Mouse (Mus musculus) neural tube, embryonic 14.5 days (tissue): ENCODE measurements around the gene Abcb6. TPM values are rescaled to one million over a fixed set of nuclear protein-coding genes. Genes with fewer than 3 reads are reported as not detected.

Experiments
- ATAC-seq: fragments of 200-750 bp; cut with Nextera tagmentation; 2 replicates; pipeline ENCODE4 v1.8.0; 2017; ENCODE audit warnings: low read depth, mild to moderate bottlenecking, moderate TSS enrichment, moderate library complexity
- H3K27ac ChIP-seq: fragments of 300-500 bp; sonication (generic); 2 replicates; pipeline ENCODE4 v1.5.1; 2014; ENCODE audit warnings: low read depth, mild to moderate bottlenecking, control low read depth, low read length, moderate library complexity, mixed read lengths
- H3K27me3 ChIP-seq: fragments of 300-500 bp; sonication (generic); 2 replicates; pipeline ENCODE4 v1.6.1; 2014; ENCODE audit warnings: low read length; ENCODE audit not compliant: control insufficient read depth, insufficient read depth
- H3K36me3 ChIP-seq: fragments of 300-500 bp; sonication (generic); 2 replicates; pipeline ENCODE4 v1.6.1; 2014; ENCODE audit warnings: low read length, mixed read lengths; ENCODE audit not compliant: control insufficient read depth, insufficient read depth
- H3K4me1 ChIP-seq: fragments of 300-500 bp; sonication (generic); 2 replicates; pipeline ENCODE4 v1.6.1; 2014; ENCODE audit warnings: low read length; ENCODE audit not compliant: control insufficient read depth, insufficient read depth
- H3K4me2 ChIP-seq: fragments of 300-500 bp; sonication (generic); 2 replicates; pipeline ENCODE4 v1.6.1; 2014; ENCODE audit warnings: mild to moderate bottlenecking, low read depth, low read length, control low read depth
- H3K4me3 ChIP-seq: fragments of 300-500 bp; sonication (generic); 2 replicates; pipeline ENCODE4 v1.5.1; 2014; ENCODE audit warnings: low read depth, low read length, control low read depth, mixed read lengths
- H3K9ac ChIP-seq: fragments of 300-500 bp; sonication (generic); replicated peaks from 2 replicates; pipeline ENCODE4 v1.6.1; 2014; ENCODE audit warnings: low read depth, mild to moderate bottlenecking, control low read depth, low read length, mixed read lengths
- H3K9me3 ChIP-seq: fragments of 300-500 bp; sonication (generic); 2 replicates; pipeline ENCODE4 v1.6.1; 2016; ENCODE audit warnings: low read length; ENCODE audit not compliant: control insufficient read depth
- WGBS: fragments of 180-500 bp; shearing (Covaris S2); extraction: QIAGEN DNeasy Blood & Tissue Kit; methylation state at CpG from one replicate; pipeline ENCODE4 v1.1.7; 2014; 5-methylcytosine and 5-hydroxymethylcytosine counted together
- polyA plus RNA-seq: library from polyadenylated mRNA; unstranded; fragments of >200 nt; fragmentation: Nextera tagmentation; extraction: Ambion mirVana; gene quantifications from 2 replicates; pipeline ENCODE4 v1.2.1, GENCODE M21; 2014

The Abcb6 gene
- polyA plus RNA-seq, 1 experiment from 2014 or later, result 38.3 TPM

DNA sequence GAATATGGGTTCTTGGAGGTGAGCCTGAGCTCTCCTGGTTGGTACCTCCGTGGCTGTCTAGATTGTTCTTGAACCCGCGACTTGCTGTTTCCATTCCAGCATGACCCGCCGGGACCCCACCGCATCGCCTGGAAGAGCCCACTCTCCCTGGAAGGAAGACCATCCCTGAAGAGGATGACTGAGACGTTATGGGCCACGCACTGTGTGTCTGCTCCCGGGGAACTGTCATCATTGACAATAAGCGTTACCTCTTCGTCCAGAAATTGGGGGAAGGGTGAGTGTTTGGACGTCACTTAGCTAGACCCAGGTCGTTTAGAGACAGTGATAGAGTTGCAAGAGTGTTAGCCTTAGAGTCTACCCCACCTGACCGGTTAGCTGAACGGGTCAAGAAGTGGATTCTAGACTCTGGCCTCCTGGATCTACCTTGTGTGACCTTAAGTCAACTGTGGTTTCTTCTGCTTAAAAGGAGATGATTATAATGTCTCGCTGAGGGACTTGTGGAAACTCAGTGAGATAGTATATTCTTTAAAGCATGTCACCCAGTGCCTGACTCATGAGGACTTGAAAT lies 31.0 kb upstream of the Abcb6 start:
- Histone ChIP-seq H3K4me1 (peaks cover 17% of the 10 kb centered on the region; the same call in 1 of the 2 replicates), H3K9ac (peak overlapping the region; percentile 88), H3K27me3 (no peaks in the 10 kb centered on the region), H3K27ac (no peak overlapping the region), H3K4me2 (peak overlapping the region; percentile 95), H3K36me3 (peaks cover 18% of the 10 kb centered on the region), H3K4me3 (peak overlapping the region; percentile 94), H3K9me3 (no peaks in the 10 kb centered on the region)
- peak; percentile 13; the same call in 1 of the 2 replicates for ATAC-seq
- WGBS, result 14% methylated on average over 17 of the region's 17 CpGs

DNA sequence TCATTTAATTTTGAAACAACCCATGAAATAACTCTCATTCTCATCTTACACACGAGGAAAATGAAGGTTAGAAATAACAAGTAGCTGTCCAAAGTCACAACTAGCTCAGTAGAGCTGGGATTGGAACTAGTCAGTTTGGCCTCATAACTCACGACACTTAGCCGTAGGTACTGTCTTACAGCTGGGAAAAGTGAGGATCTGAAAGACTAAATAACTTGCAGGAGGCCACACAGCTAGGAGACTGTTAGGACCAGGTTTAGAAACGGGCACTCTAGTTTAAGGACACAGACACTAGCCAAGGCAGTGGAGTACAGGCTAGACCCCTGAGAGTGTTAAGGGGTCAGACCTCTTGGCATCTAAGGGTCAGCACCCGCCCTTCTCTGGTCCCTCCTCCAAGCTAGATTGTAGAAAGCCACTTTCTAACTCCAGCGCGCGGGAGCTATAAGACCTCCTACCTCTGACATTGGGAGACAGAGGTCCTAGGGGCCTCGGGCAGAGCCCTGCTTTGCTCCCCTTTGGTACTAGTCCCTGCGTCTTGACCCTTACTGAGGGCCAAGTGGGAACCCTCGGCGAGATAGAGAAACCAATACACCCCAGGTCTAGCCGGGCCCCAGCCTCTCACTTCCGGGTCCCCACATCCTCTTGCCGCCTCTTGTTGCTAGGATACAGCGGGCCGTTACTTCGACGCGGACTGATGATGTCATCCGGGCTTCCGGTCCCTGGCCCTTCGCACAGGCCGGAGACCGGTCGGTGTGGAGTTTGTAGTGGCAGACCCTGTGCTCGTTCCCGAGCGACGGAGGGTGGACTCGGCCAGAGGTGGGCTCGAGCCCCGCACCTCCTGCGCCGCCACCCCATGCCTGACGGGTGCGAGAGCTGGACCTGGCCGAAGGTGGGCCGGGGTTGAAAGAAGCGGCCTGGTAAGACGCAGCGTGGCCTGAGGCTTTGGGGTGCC lies 30.2 kb upstream of the Abcb6 start, which contains the start of the genes Glb1l and Stk16:
TSS of gene Glb1l (minus strand) at position 678 of the 952 bp plus-strand sequence.
TSS of gene Stk16 (plus strand) at position 703 of the 952 bp plus-strand sequence.
- Histone ChIP-seq H3K9me3 (no peaks in the 10 kb centered on the region), H3K4me3 (peak within 1 kb of the TSS; percentile 94), H3K4me2 (peak within 1 kb of the TSS; percentile 95), H3K27me3 (no peaks in the 10 kb centered on the region), H3K27ac (0 out of 2 replicates have a peak within 1 kb of the TSS, but pooled peaks have one; percentile 39), H3K9ac (peak within 1 kb of the TSS; percentile 88), H3K4me1 (peaks cover 17% of the 10 kb centered on the region; the same call in 1 of the 2 replicates), H3K36me3 (peaks cover 18% of the 10 kb centered on the region)
- 7% methylated on average over 42 of the region's 42 CpGs for WGBS
- peak; percentile 95 for ATAC-seq

GRCm38 (mm10) chr1:75208967-75209678 lies 28.9 kb upstream of the Abcb6 start:
- peak overlapping the region; percentile 25; the same call in 1 of the 2 replicates for H3K9ac ChIP-seq
- H3K9me3 ChIP-seq, result no peaks in the 10 kb centered on the region
- 16% methylated on average over 34 of the region's 34 CpGs for WGBS
- no peak overlapping the region for H3K27ac ChIP-seq
- H3K27me3 ChIP-seq, result no peaks in the 10 kb centered on the region
- peaks cover 8% of the 10 kb centered on the region for H3K36me3 ChIP-seq
- peak overlapping the region; percentile 20 for H3K4me3 ChIP-seq
- peak overlapping the region; percentile 32 for H3K4me2 ChIP-seq
- H3K4me1 ChIP-seq, result peaks cover 17% of the 10 kb centered on the region; the same call in 1 of the 2 replicates
- ATAC-seq, result no peak

DNA sequence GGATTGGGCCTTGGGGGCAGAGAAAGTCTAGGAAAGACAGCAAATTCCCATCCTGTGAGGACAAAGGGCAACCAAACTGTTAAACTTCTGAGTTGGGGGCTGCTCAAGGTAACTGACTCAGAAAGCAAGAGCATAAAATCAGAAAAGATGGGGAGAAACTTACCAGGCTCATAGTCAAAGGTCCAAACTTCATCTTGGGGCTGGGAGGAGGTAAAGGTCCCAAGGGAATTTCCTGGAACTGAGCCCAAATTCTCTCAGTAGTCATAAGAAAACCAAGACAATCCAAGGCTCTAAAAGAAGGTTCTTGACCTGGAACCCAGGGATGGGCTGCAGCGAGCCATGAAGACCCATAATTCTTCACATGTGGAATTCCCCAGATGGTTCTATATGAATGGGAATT lies 21.0 kb upstream of the Abcb6 start:
- H3K4me1 ChIP-seq, result no peaks in the 10 kb centered on the region
- no peak for ATAC-seq
- H3K4me2 ChIP-seq, result no peak overlapping the region
- peaks cover 26% of the 10 kb centered on the region; the same call in 1 of the 2 replicates for H3K36me3 ChIP-seq
- WGBS, result 85% methylated on average over 1 of the region's 1 CpGs
- H3K27ac ChIP-seq, result no peak overlapping the region
- no peaks in the 10 kb centered on the region for H3K27me3 ChIP-seq
- H3K9me3 ChIP-seq, result no peaks in the 10 kb centered on the region
- H3K4me3 ChIP-seq, result no peak overlapping the region
- H3K9ac ChIP-seq, result no peak overlapping the region

- Histone ChIP-seq H3K4me2 (peak overlapping the region; percentile 97), H3K9ac (peak overlapping the region; percentile 92), H3K4me3 (peak overlapping the region; percentile 82), H3K27ac (peak overlapping the region; percentile 85), H3K36me3 (peaks cover 4% of the 10 kb centered on the region; the same call in 1 of the 2 replicates), H3K27me3 (no peaks in the 10 kb centered on the region; the same call in 1 of the 2 replicates), H3K9me3 (no peaks in the 10 kb centered on the region), H3K4me1 (peaks cover 15% of the 10 kb centered on the region; the same call in 1 of the 2 replicates)
- ATAC-seq, result 0 out of 2 replicates have a peak, but pooled peaks have one; percentile 7
- WGBS, result 2% methylated on average over 19 of the region's 19 CpGs
Measured at GRCm38 (mm10) chr1:75192452-75192851, 12.3 kb upstream of the Abcb6 start.

- H3K36me3 ChIP-seq, result peaks cover 9% of the 10 kb centered on the region; the same call in 1 of the 2 replicates
- ATAC-seq, result peak; percentile 100
- H3K9ac ChIP-seq, result peak within 1 kb of the TSS; percentile 92
- peak within 1 kb of the TSS; percentile 97 for H3K4me2 ChIP-seq
- H3K9me3 ChIP-seq, result no peaks in the 10 kb centered on the region
- H3K4me3 ChIP-seq, result peak within 1 kb of the TSS; percentile 82
- peak within 1 kb of the TSS; percentile 95 for H3K27ac ChIP-seq
- H3K27me3 ChIP-seq, result no peaks in the 10 kb centered on the region; the same call in 1 of the 2 replicates
- H3K4me1 ChIP-seq, result peaks cover 15% of the 10 kb centered on the region; the same call in 1 of the 2 replicates
- WGBS, result under 1% methylated on average over 49 of the region's 56 CpGs
Measured at GRCm38 (mm10) chr1:75191622-75192402, 11.6 kb upstream of the Abcb6 start, which contains the start of the genes Ankzf1 and Atg9a. Gene Ankzf1 (plus strand): TSS chr1:75192151. Gene Atg9a (minus strand): TSS chr1:75192196.

DNA sequence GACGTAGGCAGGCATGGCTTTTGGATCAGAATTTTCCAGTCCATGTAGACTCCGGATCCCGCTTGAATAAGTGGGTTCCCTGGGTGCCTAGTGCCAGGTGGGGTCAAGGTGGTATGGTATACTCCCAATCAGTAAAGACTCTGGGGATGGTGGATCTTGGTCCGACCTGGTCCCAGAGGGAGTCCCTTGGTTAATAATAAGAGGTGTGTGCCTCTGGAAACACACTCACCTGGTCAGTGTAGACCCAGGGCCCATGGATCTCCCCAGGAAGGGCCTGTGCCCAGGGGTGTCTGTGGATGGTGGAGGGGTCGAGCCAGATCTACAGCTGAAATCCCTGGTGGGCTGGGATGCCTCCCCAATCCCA lies 11.0 kb upstream of the Abcb6 start:
- Histone ChIP-seq H3K9me3 (no peaks in the 10 kb centered on the region), H3K4me3 (peak overlapping the region; percentile 82), H3K4me1 (peaks cover 15% of the 10 kb centered on the region; the same call in 1 of the 2 replicates), H3K9ac (peak overlapping the region; percentile 92), H3K27me3 (no peaks in the 10 kb centered on the region; the same call in 1 of the 2 replicates), H3K36me3 (peaks cover 13% of the 10 kb centered on the region; the same call in 1 of the 2 replicates), H3K4me2 (peak overlapping the region; percentile 97), H3K27ac (peak overlapping the region; percentile 95)
- no peak for ATAC-seq
- 60% methylated on average over 4 of the region's 5 CpGs for WGBS
